Mouse (Mus musculus): ENCODE measurements around the gene Abhd13.

Gene Abhd13

DNA sequence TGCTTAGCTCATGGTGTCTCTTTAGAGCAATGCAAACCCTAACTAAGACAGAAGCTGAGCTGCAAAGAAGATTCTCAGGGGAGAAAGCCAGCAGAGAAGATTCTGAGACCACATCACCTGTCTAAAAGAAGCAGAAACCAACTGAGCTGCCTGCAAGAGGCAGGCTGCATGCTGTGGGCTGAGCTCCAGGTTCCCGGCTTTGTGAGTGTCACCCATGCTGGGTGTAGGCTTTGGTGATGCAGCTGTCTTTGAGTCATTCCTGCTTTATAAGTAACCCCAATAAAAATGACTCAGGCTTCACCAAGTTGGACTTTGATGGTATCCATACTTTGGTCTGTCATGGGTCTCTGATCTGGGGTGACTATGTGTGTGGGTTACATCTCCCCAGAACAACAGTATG, 38.7 kb downstream of the Abhd13 start:
- DNase-seq (ENCODE audit: low read depth), result no peak

DNA sequence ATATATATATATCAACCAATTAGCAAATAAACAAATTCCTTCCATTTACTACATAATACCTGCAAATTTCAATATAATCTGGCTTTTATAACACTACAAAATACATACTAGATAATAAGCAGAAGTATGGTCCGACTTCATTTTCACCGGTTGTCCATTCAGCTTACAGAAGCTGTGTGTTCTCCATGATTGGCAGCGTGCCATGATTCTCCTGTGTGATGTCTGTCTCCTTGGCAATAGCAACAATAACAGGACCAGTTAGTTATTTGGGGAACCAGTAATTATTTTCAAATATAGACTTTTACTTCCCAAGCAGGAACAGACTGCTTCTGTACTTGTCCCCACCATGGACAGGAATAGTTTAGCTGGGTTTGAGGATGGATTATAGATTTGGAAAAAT, 39.7 kb downstream of the Abhd13 start:
- DNase-seq (ENCODE audit: low read depth), result no peak

DNA sequence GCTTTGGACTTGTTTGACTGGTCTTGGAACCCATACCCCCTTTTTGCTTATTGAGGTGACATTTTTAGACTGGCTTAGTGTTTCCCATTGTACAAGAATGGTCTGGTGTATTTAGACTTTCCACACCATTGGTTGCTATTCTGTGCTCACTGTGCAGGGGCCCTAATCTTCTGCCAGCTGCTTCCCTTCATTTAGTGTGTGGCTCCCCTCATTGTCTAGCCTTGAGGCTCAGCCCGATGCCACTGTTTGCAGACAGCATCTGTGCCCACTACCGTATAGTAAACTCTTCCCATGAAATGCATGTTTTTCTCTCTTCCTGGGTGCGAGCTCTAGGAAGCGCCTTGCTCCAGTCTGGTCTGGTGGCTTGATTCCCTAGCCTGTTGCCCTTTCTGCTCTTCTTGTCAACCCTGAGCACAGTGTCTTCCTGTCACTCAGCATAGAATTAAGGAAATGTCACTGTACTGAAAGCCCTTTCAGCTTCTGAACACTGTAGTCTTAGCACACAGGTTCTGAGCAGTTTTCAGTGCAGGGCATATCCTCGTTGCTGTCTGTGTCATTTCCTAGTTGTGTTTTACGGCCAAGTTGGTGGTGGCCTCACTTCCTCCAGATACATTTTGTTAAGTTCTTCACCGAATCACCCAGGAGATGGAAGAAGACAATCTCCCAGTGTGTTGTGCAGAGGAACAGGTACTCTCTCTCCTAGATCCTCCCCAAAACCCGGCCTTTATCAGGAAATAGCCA, 53.0 kb downstream of the Abhd13 start:
- no peak for DNase-seq (ENCODE audit: low read depth)

DNA sequence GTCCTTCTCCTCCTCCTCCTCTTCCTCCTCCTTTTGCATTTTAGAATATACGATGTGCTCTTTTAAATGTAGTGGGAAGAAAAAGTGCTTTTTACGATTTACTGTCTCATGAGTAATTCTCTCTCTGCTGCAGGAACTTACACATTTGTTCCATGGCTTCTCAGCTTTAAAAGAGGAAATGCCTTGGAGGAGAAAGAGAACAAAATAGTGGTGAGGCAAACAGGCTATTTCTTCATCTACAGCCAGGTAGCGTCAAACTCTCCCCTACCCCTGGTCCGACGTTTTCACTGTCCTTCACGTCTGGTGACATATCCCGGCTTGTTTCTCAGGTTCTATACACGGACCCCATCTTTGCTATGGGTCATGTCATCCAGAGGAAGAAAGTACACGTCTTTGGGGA, 53.7 kb downstream of the Abhd13 start:
- DNase-seq (ENCODE audit: low read depth), result no peak

DNA sequence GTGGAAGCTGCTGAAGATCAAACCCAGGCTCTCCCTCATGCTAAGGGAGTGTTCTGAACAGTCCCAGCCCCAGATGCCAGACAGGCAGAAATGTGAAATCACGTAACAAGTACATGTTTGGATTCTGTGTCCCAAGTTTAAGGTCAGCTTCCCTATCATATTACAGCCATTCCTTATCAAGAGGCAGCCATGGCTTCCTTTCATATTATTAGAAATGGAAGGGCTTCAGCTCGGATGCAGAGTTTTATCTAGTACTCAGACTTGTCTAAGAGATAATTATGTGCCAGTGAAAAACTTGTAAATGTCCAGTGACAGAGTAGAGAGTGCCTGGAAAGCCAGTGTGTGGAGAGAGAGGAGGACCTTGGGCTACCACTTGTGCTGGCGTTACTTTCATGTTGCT, 63.4 kb downstream of the Abhd13 start:
- no peak for DNase-seq (ENCODE audit: low read depth)
